Mouse (Mus musculus): ENCODE results near the gene Olfr608.
"Not testable (repeated sequence)": the region's sequence is repeated elsewhere in the genome, so short reads cannot be mapped to it uniquely, and the experiment has no call there.

Olfr608 gene

GRCm38 (mm10) chr7:103469577-103469976 lies at the start of gene Olfr608:
Gene Olfr608, plus strand, starts transcription at chr7:103469877.
- no peak for DNase-seq

- DNase-seq = no peak
Observed at GRCm38 (mm10) chr7:103445339-103445738, 24.3 kb upstream of the Olfr608 start, which contains the start of gene Olfr605. Gene Olfr605, minus strand, starts transcription at chr7:103445439.

- DNase-seq = no peak
Observed at GRCm38 (mm10) chr7:103448746-103449145, 20.9 kb upstream of the Olfr608 start, which contains the start of gene Olfr606. Gene Olfr606, plus strand, starts transcription at chr7:103449046.

- DNase-seq = no peak
Observed at GRCm38 (mm10) chr7:103460590-103460989, 9.1 kb upstream of the Olfr608 start.

GRCm38 (mm10) chr7:103477106-103477505 lies 7.4 kb downstream of the Olfr608 start:
- DNase-seq = not testable (repeated sequence)

GRCm38 (mm10) chr7:103497962-103498361 lies 28.3 kb downstream of the Olfr608 start, which contains the start of gene Olfr609:
Gene Olfr609, minus strand, starts transcription at chr7:103498062.
- no peak for DNase-seq

GRCm38 (mm10) chr7:103512022-103512421 lies 42.3 kb downstream of the Olfr608 start, which contains the start of gene Olfr610:
Gene Olfr610, minus strand, starts transcription at chr7:103512122.
- no peak for DNase-seq

- not testable (repeated sequence) for DNase-seq
Observed at GRCm38 (mm10) chr7:103520746-103521145, 51.1 kb downstream of the Olfr608 start, which contains the start of gene Olfr611. Gene Olfr611, minus strand, starts transcription at chr7:103520846.

Measured in cerebellum, postnatal 36 days (tissue).